Mouse (Mus musculus) heart, embryonic 14.5 days (tissue): ENCODE results near the gene Grid2. TPM values are rescaled to one million over a fixed set of nuclear protein-coding genes. Genes with fewer than 3 reads are reported as not detected.

Experiments
- ATAC-seq: fragments of 200-750 bp; cut with Nextera tagmentation; 2 replicates; pipeline ENCODE4 v1.8.0; 2017; ENCODE audit warnings: low read depth, moderate TSS enrichment; ENCODE audit not compliant: insufficient number of reproducible peaks, insufficient read depth, low FRiP score
- H3K27ac ChIP-seq, 2 experiments: fragments of 200-500 bp in 1 of 2; fragments of 300-500 bp in 1 of 2; sonication (generic) in 1 of 2; replicated peaks in 1 of 2; 2 replicates each; pipeline ENCODE4 v1.5.1; 2012 to 2014; ENCODE audit warnings: low read depth in 2 of 2, low read length in 2 of 2, control low read depth in 1 of 2, mild to moderate bottlenecking in 1 of 2, mixed read lengths in 1 of 2; ENCODE audit not compliant: control insufficient read depth in 1 of 2, insufficient read depth in 1 of 2
- H3K27me3 ChIP-seq: fragments of 300-500 bp; sonication (generic); 2 replicates; pipeline ENCODE4 v1.6.1; 2014; ENCODE audit warnings: mild to moderate bottlenecking, low read length, control low read depth; ENCODE audit not compliant: control insufficient read depth, insufficient read depth
- H3K36me3 ChIP-seq: fragments of 300-500 bp; sonication (generic); 2 replicates; pipeline ENCODE4 v1.6.1; 2014; ENCODE audit warnings: mild to moderate bottlenecking, control low read depth, low read length, mixed read lengths; ENCODE audit not compliant: control insufficient read depth, insufficient read depth
- H3K4me1 ChIP-seq, 2 experiments: fragments of 200-500 bp in 1 of 2; fragments of 300-500 bp in 1 of 2; sonication (generic) in 1 of 2; 2 replicates each; pipeline ENCODE4 v1.6.1; 2012 to 2014; ENCODE audit warnings: low read length in 2 of 2, control low read depth in 1 of 2, mixed read lengths in 1 of 2; ENCODE audit not compliant: control insufficient read depth in 2 of 2, insufficient read depth in 2 of 2
- H3K4me2 ChIP-seq: fragments of 300-500 bp; sonication (generic); 2 replicates; pipeline ENCODE4 v1.6.1; 2014; ENCODE audit warnings: mild to moderate bottlenecking, low read length
- H3K4me3 ChIP-seq, 2 experiments: fragments of 200-500 bp in 1 of 2; fragments of 300-500 bp in 1 of 2; sonication (generic) in 1 of 2; 2 replicates each; pipeline ENCODE4 v1.5.1; 2012 to 2014; ENCODE audit warnings: low read length in 2 of 2, mild to moderate bottlenecking in 2 of 2, control low read depth in 1 of 2, low read depth in 1 of 2, moderate library complexity in 1 of 2; ENCODE audit not compliant: control insufficient read depth in 1 of 2, insufficient read depth in 1 of 2
- H3K9ac ChIP-seq: fragments of 300-500 bp; sonication (generic); 2 replicates; pipeline ENCODE4 v1.6.1; 2014; ENCODE audit warnings: mild to moderate bottlenecking, low read length
- H3K9me3 ChIP-seq: fragments of 300-500 bp; sonication (generic); 2 replicates; pipeline ENCODE4 v1.6.1; 2016; ENCODE audit warnings: low read length, control low read depth; ENCODE audit not compliant: control insufficient read depth
- WGBS: fragments of 180-500 bp; shearing (Covaris S2); extraction: QIAGEN DNeasy Blood & Tissue Kit; methylation state at CpG from one replicate; pipeline ENCODE4 v1.1.7; 2014; 5-methylcytosine and 5-hydroxymethylcytosine counted together
- polyA plus RNA-seq: library from polyadenylated mRNA; unstranded; fragments of >200 nt; fragmentation: Nextera tagmentation; extraction: Ambion mirVana; gene quantifications from 2 replicates; pipeline ENCODE4 v1.2.1, GENCODE M21; 2014

Gene Grid2
- polyA plus RNA-seq, 1 experiment from 2014 or later: 1.3 TPM

DNA sequence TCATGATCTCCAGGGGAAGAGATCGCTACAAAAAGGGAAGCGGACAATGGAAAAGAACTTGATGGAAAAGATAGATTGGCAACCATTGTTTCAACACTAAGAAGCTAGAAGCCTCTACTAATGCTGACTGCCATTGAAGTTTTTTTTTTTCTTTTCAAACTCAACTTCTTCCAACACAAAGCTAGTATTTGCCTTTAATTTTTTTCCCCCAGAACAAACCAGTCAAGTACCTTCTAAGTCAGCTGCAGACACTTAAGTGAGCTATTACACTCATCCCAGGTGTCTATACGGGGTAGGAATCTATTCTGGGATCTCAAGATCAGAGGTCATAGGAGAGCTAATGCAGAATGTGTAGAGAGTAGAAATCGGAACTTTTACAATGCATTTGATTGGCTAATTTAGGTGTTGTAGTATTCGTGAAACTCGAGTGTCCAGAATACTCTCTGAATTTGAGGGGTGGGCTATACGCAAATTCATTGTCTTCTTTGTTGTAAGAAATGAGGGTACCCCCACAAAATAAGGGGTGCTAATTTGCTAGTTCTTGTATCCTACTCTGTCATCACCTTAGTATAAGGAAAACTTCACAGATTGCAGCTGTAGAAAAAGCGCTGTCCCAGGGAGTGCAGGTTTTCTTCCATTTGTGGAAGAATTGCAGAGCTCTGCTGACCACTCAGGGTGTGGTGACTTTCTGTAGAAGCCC is 1476.1 kb downstream of the Grid2 start:
- no peak for ATAC-seq
- H3K36me3 ChIP-seq: no peaks in the 10 kb centered on the region
- WGBS: 8% methylated on average over 8 of the region's 8 CpGs
- H3K27me3 ChIP-seq: peaks cover 88% of the 10 kb centered on the region
- no peak overlapping the region for H3K9ac ChIP-seq
- no peak overlapping the region for H3K4me3 ChIP-seq
- H3K27ac ChIP-seq: no peak overlapping the region
- peaks cover 8 to 21% of the 10 kb centered on the region in 2 experiments; a peak in 3 of 4 replicates for H3K4me1 ChIP-seq
- H3K9me3 ChIP-seq: no peaks in the 10 kb centered on the region
- H3K4me2 ChIP-seq: no peak overlapping the region

DNA sequence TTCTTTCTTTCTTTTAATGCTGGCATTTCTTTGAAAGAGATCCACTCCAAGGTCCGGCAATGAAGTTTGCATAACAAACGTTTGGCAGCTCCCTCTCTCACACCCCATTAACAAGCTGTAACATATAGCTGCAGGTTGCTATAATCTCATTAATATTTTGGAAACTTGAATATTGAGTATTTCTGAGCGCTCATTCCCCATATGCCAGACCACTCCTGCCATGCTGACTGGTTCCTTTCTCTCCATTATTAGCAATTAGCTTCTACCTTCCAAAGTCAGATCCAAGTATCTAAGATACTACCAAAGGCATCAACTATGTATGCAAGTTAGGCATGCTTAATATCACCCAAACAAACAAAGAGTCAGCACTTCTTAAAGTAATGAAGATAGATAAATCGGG is 1477.6 kb downstream of the Grid2 start:
- no peak overlapping the region for H3K4me2 ChIP-seq
- peaks cover 4 to 19% of the 10 kb centered on the region in 2 experiments; a peak in 3 of 4 replicates for H3K4me1 ChIP-seq
- H3K36me3 ChIP-seq: no peaks in the 10 kb centered on the region
- H3K9ac ChIP-seq: no peak overlapping the region
- H3K27ac ChIP-seq: no peak overlapping the region
- no peak overlapping the region for H3K4me3 ChIP-seq
- peaks cover 79% of the 10 kb centered on the region for H3K27me3 ChIP-seq
- no peaks in the 10 kb centered on the region for H3K9me3 ChIP-seq
- no peak for ATAC-seq
- 6% methylated on average over 4 of the region's 4 CpGs for WGBS

DNA sequence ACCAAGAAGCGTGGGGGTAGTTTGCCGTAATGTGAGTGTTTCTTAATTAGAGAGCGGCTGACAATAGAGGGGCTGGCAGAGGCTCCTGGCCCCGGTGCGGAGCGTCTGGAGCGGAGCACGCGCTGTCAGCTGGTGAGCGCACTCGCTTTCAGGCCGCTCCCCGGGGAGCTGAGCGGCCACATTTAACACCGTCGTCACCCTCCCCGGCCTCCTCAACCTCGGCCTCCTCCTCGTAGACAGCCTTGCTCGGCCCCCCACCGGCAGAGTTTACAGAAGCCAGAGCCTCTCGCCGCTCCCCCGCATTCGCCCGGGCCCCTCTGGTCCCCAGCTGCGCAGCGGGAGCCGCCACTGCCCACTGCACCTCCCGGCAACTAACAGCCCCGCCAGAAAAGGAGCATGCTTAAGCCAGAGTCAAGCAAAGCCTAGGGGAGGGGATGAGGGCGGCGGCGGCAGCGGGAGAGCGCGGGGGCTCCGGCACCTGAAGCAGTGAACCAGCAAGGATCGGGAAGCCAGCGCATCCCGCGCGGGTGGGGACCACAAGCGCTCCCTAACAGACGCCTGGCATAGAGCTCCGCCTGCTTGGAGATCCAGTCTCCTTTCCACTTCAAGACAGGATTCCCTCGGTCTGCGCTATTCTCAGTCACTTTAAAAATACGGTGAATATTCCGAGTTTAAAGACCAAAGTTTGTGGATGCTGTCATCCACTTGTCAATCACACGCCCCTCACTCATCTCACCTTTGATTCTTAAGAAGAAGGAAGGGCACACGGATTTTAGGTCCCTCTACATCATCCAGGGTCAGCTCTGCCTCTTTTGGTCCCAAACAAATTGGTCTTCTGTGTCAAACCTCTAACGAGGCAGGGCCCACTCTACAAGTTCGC is 1479.0 kb downstream of the Grid2 start:
- 3% methylated on average over 52 of the region's 54 CpGs for WGBS
- ATAC-seq: no peak
- Histone ChIP-seq H3K4me3 (peak overlapping the region; percentile 40 to 43), H3K36me3 (no peaks in the 10 kb centered on the region), H3K9ac (peak overlapping the region; percentile 16), H3K4me1 (peaks cover 4 to 11% of the 10 kb centered on the region in 2 experiments; a peak in 3 of 4 replicates), H3K4me2 (peak overlapping the region; percentile 71), H3K9me3 (no peaks in the 10 kb centered on the region), H3K27ac (no peak overlapping the region), H3K27me3 (peaks cover 71% of the 10 kb centered on the region)

DNA sequence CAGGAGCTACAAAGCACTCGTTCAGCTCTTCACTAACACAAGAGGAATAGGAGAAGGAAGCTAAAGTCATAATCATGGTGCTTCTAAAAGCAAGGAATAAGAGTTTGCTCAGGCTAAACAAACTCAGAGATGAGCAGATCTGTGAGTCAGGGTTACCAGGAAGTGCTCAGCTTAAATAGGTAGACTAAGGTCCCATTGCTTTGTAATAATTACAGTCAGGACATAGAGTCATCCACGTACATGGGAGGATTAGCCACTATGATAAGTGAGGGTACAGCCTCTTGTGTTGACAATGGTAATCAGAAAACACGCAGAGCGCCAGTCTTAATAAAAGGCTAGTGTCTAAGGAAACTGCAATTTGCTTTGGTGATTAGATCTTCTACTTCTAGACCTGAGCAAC is 1480.6 kb downstream of the Grid2 start:
- Histone ChIP-seq H3K4me2 (no peak overlapping the region), H3K9me3 (no peaks in the 10 kb centered on the region), H3K36me3 (no peaks in the 10 kb centered on the region), H3K27ac (no peak overlapping the region), H3K9ac (no peak overlapping the region), H3K27me3 (peaks cover 57% of the 10 kb centered on the region), H3K4me1 (peaks cover 2 to 5% of the 10 kb centered on the region in 2 experiments; a peak in 2 of 4 replicates), H3K4me3 (no peak overlapping the region)
- ATAC-seq: no peak
- 52% methylated on average over 4 of the region's 4 CpGs for WGBS

DNA sequence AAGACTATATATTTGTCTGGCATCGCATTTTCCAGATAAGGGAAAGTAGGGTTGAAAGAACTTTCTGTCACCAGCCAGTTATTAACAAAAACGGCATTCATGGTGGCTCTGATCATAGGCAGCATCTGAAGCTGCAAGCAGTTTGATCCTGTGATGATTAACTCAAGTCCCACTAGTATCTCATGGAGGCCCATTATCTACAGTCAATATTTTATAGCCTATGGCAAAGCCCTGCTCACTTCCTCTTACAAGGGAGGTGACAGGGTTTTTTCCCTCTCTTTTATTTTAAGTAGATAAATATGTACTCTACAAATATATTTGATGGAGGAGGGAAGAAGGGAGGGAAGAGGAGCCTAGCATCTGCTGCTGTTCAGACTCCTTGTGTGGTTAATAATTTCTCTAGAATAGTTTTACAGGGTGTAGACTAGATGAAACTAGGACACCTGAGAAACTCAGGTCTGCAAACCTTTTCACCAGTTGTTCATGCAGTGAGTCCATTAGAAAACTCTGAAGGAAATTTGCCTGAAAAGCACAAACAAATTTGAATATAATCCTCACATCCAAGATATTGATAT is 1487.3 kb downstream of the Grid2 start:
- H3K9me3 ChIP-seq: no peaks in the 10 kb centered on the region
- no peak overlapping the region for H3K9ac ChIP-seq
- no peaks in the 10 kb centered on the region for H3K4me1 ChIP-seq
- no peaks in the 10 kb centered on the region for H3K36me3 ChIP-seq
- 59% methylated on average over 2 of the region's 2 CpGs for WGBS
- no peak overlapping the region for H3K4me3 ChIP-seq
- peaks cover 6% of the 10 kb centered on the region; the same call in 1 of the 2 replicates for H3K27me3 ChIP-seq
- ATAC-seq: no peak
- no peak overlapping the region for H3K4me2 ChIP-seq
- no peak overlapping the region for H3K27ac ChIP-seq
